Mouse (Mus musculus) small intestine, adult 10 weeks (tissue): ENCODE data around the gene Scmh1. TPM values are rescaled to one million over a fixed set of nuclear protein-coding genes. Genes with fewer than 3 reads are reported as not detected.

Experiments used
- polyA plus RNA-seq: library from polyadenylated mRNA; stranded (reverse); fragments of 350-450 nt; fragmentation: Illumina TruSeq; extraction: RNeasy Lipid Tissue Mini Kit (QIAGEN cat#74804); gene quantifications from one replicate; pipeline ENCODE4 v1.2.3, GENCODE M21; 2014; ENCODE audit warnings: low replicate concordance

Scmh1 gene
- polyA plus RNA-seq: 3.7 TPM

DNA sequence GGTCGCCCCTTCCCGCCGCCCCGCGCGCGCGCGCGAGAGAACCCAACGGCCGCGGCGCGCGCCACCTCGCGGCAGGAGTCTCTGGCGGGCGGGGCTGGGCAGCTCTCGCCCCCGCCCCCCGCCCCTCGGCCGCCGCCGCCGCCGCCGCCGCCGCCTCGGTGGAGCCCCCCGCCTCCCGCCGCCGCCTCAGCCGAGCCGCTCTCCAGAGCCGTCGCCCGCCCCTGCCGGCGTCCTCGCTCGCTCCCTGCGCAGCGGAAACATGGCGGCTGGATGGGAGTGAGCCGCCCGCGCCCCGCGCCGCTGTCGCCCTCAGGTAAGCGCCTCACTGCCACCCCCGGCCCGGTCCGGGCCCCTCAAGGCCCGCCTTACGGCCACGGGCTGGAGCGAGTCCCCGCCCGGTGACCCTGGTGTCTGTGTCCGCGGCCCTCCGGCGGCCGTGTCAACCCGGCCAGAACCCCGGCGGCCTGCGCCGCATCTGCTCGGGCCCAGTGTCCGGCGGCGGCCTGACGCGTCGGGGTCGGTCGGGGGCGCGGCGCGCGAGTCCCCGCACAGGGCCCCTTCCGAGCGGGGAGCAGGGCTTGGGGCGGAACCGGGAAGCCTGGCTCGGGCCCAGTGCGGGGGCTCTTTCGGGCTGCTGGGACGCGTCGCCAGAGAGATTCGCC, at the start of gene Scmh1:
Gene Scmh1, plus strand, starts transcription at position 138 of the 662 bp plus-strand sequence.

DNA sequence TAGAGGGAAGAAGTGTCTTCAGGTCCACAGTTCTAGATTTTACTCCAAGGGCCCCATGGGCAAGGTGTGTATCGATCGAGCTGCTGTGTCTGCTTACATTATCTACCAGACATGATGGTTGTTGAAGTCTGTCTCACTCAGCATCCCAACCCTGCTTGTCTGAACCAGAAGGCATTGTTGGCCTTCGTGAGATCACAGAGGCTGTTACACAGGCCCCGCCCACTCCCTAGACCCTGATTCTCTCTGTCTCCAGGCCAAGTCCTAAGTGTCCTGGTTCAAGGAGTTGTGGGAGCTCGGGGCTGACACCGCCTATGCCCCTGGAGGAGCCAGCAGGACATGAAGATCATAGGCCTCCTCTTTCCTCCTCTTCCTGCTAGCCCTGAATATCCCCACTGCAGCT, 126.9 kb downstream of the Scmh1 start, which contains the start of gene Slfnl1:
Gene Slfnl1, plus strand, starts transcription at position 246 of the 400 bp plus-strand sequence.

GRCm38 (mm10) chr4:120569486-120570437, 164.7 kb downstream of the Scmh1 start, which contains the start of gene Ctps:
Gene Ctps (minus strand): TSS chr4:120570276.

Other genes with a start within 250 kb of the Scmh1 start
- 0.89 TPM for gene Edn2, start 244.1 kb upstream of the Scmh1 start, polyA plus RNA-seq
- not detected for gene Foxo6, start 117.9 kb upstream of the Scmh1 start, polyA plus RNA-seq
- gene Slfnl1, start 127.0 kb downstream of the Scmh1 start, polyA plus RNA-seq: not detected
- 11.1 TPM for gene Ctps, start 165.0 kb downstream of the Scmh1 start, polyA plus RNA-seq
- gene Gm8439, start 183.5 kb downstream of the Scmh1 start, polyA plus RNA-seq: not detected